Mouse (Mus musculus) naive thymus-derived CD4-positive, alpha-beta T cell, adult 5 months (primary cell): ENCODE results near the gene Sept3. TPM values are rescaled to one million over a fixed set of nuclear protein-coding genes. Genes with fewer than 3 reads are reported as not detected.

ENCODE experiments used
- polyA plus RNA-seq: library from polyadenylated mRNA; unstranded; fragments of 100-300 nt; shearing (Covaris generic); gene quantifications from one replicate; pipeline ENCODE4 v1.2.1, GENCODE M21; 2017

Sept3 gene
- polyA plus RNA-seq = not detected

DNA sequence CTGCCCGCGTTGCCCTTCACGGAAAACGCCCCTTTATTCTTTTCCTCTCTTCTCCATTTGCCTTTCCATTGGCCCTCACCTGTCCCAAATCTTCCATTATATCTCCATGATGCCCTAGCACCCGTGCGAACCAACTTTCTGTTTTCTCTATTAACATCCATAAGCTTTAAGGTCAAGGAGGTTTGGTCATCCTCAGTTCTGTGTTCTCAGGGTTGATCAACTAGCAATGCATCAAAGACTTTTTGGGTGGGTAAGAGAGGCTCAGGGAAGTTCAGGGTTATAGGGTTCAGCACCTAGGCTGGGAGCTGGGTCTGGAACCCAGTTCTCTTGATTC, at the start of gene Sept3:
Gene Sept3 (plus strand): TSS at position 301 of the 334 bp plus-strand sequence.

DNA sequence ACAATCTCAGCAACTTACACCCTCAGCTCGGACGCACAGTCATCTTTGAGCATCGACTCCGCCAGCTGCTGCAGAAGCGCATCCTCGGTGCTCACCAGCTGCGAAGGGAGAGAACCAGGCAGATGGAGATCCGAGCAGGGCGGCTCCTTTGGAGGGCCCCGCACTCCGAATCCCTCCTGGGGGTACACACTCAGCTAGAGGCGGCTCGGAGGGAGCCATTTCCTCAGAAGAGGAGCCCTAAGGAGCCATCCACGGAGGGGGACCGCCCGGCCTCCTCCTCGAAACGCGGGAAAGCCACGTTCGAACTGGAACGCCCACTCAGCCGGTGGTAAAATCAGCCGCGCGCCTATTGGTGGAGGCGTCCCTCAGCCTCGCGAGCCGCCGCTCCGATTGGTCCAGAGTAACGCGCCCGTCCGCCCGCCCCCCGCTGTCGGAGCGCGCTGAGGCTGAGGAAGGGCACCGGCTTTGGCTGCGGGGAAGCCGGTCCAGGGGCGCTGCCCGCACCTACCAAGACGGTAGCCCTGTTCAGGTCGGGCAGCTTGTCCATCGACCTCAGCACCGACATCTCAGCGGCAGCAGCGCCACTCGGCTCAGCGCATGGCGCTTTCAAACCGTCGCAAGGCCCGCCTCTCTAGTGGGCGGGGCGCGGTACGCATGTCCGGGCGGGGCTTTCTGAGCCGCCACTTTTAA, 30.4 kb upstream of the Sept3 start, which contains the start of gene Cenpm:
Gene Cenpm (minus strand): TSS at position 634 of the 690 bp plus-strand sequence.

GRCm38 (mm10) chr15:82252097-82252496, 22.6 kb upstream of the Sept3 start, which contains the start of gene 1500009C09Rik:
TSS of gene 1500009C09Rik (plus strand) at chr15:82252397.

GRCm38 (mm10) chr15:82298764-82299561, 24.3 kb downstream of the Sept3 start, which contains the start of gene Wbp2nl:
TSS of gene Wbp2nl (plus strand) at chr15:82298954.

DNA sequence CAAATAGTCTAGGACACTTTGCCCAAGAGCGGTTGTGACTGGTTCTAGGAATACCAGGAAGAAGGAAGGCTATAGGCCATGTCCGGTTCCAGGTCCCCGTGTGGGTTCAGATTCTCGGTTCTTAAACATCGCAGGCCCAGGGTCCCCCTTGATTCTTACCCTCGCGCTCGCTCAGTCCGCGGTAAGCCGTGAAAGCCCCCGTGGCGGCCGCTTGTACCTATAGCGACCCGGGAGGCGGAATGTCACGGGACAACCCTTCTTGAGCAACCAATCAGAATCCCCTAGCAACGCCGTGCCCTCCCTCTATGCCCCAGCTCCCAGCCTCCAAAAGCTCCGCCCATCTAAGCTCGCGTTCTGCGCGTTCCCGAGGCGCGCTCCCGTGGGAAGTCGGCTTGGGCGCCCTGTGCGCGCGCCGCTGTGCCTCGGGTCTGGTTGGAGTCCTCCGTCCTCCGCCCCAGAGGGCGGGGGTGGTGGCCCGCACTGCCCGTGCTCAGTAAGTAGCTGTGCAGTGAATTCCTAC, 64.0 kb downstream of the Sept3 start, which contains the start of the genes Naga, Pheta2 and Smdt1:
Gene Naga (minus strand): TSS at position 333 of the 520 bp plus-strand sequence.
Gene Pheta2 (plus strand): TSS at position 350 of the 520 bp plus-strand sequence.
Gene Smdt1 (plus strand): TSS at position 367 of the 520 bp plus-strand sequence.

Other genes with a start within 250 kb of the Sept3 start
- 30.8 TPM for gene Desi1, start 241.0 kb upstream of the Sept3 start, polyA plus RNA-seq
- gene Snu13, start 227.3 kb upstream of the Sept3 start, polyA plus RNA-seq = 162 TPM
- not detected for gene 4930407I10Rik, start 215.7 kb upstream of the Sept3 start, polyA plus RNA-seq
- gene Mei1, start 204.9 kb upstream of the Sept3 start, polyA plus RNA-seq = not detected
- gene Ccdc134, start 147.0 kb upstream of the Sept3 start, polyA plus RNA-seq = 36.0 TPM
- 196 TPM for gene Srebf2, start 127.7 kb upstream of the Sept3 start, polyA plus RNA-seq
- gene Shisa8, start 62.1 kb upstream of the Sept3 start, polyA plus RNA-seq = 0.44 TPM
- gene Tnfrsf13c, start 50.5 kb upstream of the Sept3 start, polyA plus RNA-seq = 0.77 TPM
- gene Cenpm, start 30.1 kb upstream of the Sept3 start, polyA plus RNA-seq = 3.2 TPM
- gene 1500009C09Rik, start 22.5 kb upstream of the Sept3 start, polyA plus RNA-seq = not detected
- gene Wbp2nl, start 24.1 kb downstream of the Sept3 start, polyA plus RNA-seq = not detected
- 23.9 TPM for gene Naga, start 64.0 kb downstream of the Sept3 start, polyA plus RNA-seq
- 0.44 TPM for gene Pheta2, start 64.0 kb downstream of the Sept3 start, polyA plus RNA-seq
- 170 TPM for gene Smdt1, start 64.1 kb downstream of the Sept3 start, polyA plus RNA-seq
- 347 TPM for gene Ndufa6, start 79.4 kb downstream of the Sept3 start, polyA plus RNA-seq
- gene Cyp2d22, start 105.4 kb downstream of the Sept3 start, polyA plus RNA-seq = 38.3 TPM
- not detected for gene Cyp2d11, start 119.1 kb downstream of the Sept3 start, polyA plus RNA-seq
- gene Cyp2d10, start 132.3 kb downstream of the Sept3 start, polyA plus RNA-seq = not detected
- gene Cyp2d9, start 158.5 kb downstream of the Sept3 start, polyA plus RNA-seq = not detected